Mouse (Mus musculus): ENCODE measurements at regions not wholly inside any gene's neighbourhood (a gene's known extent, or its start where the extent isn't known, plus 50 kb on each side); places are given as distances from the start of the nearest gene placed in this dataset.

- no peak overlapping the region for H3K4me3 ChIP-seq (ENCODE audit: low read depth, low read length)
- no peak overlapping the region for H3K27ac ChIP-seq (ENCODE audit: low read depth, low read length)
Measured at GRCm38 (mm10) chr4:40064457-40064836, 78.4 kb upstream of the Aco1 start.

GRCm38 (mm10) chr4:40070959-40071634 is 71.8 kb upstream of the Aco1 start:
- no peak overlapping the region for H3K9ac ChIP-seq (ENCODE audit: low read length)
- H3K36me3 ChIP-seq (ENCODE audit: control insufficient read depth, insufficient read depth, low read length) = no peaks in the 10 kb centered on the region
- H3K27me3 ChIP-seq (replicated peaks; ENCODE audit: control insufficient read depth, insufficient read depth, low read length) = no peaks in the 10 kb centered on the region
- DNase-seq (ENCODE audit: low spot score) = peak; percentile 21
- WGBS = 59% methylated on average over 4 of the region's 4 CpGs
- no peak for ATAC-seq
- no peak overlapping the region for H3K4me3 ChIP-seq (ENCODE audit: low read depth, low read length)
- no peak overlapping the region for H3K4me2 ChIP-seq (ENCODE audit: low read length)
- H3K27ac ChIP-seq (ENCODE audit: low read depth, low read length) = no peak overlapping the region
- no peaks in the 10 kb centered on the region for H3K4me1 ChIP-seq (ENCODE audit: control insufficient read depth, insufficient read depth, low read length)
- H3K9me3 ChIP-seq (replicated peaks; ENCODE audit: control insufficient read depth, low read length) = no peaks in the 10 kb centered on the region

More at GRCm38 (mm10) chr4:40064457-40064836, 78.4 kb upstream of the Aco1 start:
- ATAC-seq (peak; percentile 91), DNase-seq (ENCODE audit: low spot score) (peak; percentile 72)
- Histone ChIP-seq H3K4me2 (ENCODE audit: low read length) (no peak overlapping the region), H3K36me3 (ENCODE audit: control insufficient read depth, insufficient read depth, low read length) (no peaks in the 10 kb centered on the region), H3K9me3 (replicated peaks; ENCODE audit: control insufficient read depth, low read length) (no peaks in the 10 kb centered on the region), H3K9ac (ENCODE audit: low read length) (no peak overlapping the region), H3K27me3 (replicated peaks; ENCODE audit: control insufficient read depth, insufficient read depth, low read length) (no peaks in the 10 kb centered on the region), H3K4me1 (ENCODE audit: control insufficient read depth, insufficient read depth, low read length) (0 out of 2 replicates have a peak, but pooled peaks cover 3% of the 10 kb centered on the region)
- WGBS = 42% methylated on average over 9 of the region's 9 CpGs

- no peak overlapping the region for H3K9ac ChIP-seq (ENCODE audit: low read length)
- H3K36me3 ChIP-seq (ENCODE audit: control insufficient read depth, insufficient read depth, low read length) = no peaks in the 10 kb centered on the region
- H3K4me1 ChIP-seq (ENCODE audit: control insufficient read depth, insufficient read depth, low read length) = no peaks in the 10 kb centered on the region
- no peak overlapping the region for H3K27ac ChIP-seq (ENCODE audit: low read depth, low read length)
- H3K4me2 ChIP-seq (ENCODE audit: low read length) = no peak overlapping the region
- H3K27me3 ChIP-seq (replicated peaks; ENCODE audit: control insufficient read depth, insufficient read depth, low read length) = no peaks in the 10 kb centered on the region
- 67% methylated on average over 3 of the region's 3 CpGs for WGBS
- no peaks in the 10 kb centered on the region for H3K9me3 ChIP-seq (replicated peaks; ENCODE audit: control insufficient read depth, low read length)
- no peak overlapping the region for H3K4me3 ChIP-seq (ENCODE audit: low read depth, low read length)
- DNase-seq (ENCODE audit: low spot score) (no peak), ATAC-seq (no peak)
Measured at GRCm38 (mm10) chr4:40081035-40081434, 61.8 kb upstream of the Aco1 start.

- Histone ChIP-seq H3K27ac (ENCODE audit: low read depth, low read length) (no peak overlapping the region), H3K4me2 (ENCODE audit: low read length) (no peak overlapping the region), H3K36me3 (ENCODE audit: control insufficient read depth, insufficient read depth, low read length) (no peaks in the 10 kb centered on the region), H3K4me3 (ENCODE audit: low read depth, low read length) (no peak overlapping the region), H3K9me3 (replicated peaks; ENCODE audit: control insufficient read depth, low read length) (no peaks in the 10 kb centered on the region), H3K9ac (ENCODE audit: low read length) (no peak overlapping the region), H3K27me3 (replicated peaks; ENCODE audit: control insufficient read depth, insufficient read depth, low read length) (no peaks in the 10 kb centered on the region), H3K4me1 (ENCODE audit: control insufficient read depth, insufficient read depth, low read length) (no peaks in the 10 kb centered on the region)
- DNase-seq (ENCODE audit: low spot score) (no peak), ATAC-seq (no peak)
- WGBS = 73% methylated on average over 5 of the region's 5 CpGs
Measured at GRCm38 (mm10) chr4:40090295-40090694, 52.6 kb upstream of the Aco1 start.
